ENCODE assay signal across 8 mouse cellular contexts in the genomic region with DNA sequence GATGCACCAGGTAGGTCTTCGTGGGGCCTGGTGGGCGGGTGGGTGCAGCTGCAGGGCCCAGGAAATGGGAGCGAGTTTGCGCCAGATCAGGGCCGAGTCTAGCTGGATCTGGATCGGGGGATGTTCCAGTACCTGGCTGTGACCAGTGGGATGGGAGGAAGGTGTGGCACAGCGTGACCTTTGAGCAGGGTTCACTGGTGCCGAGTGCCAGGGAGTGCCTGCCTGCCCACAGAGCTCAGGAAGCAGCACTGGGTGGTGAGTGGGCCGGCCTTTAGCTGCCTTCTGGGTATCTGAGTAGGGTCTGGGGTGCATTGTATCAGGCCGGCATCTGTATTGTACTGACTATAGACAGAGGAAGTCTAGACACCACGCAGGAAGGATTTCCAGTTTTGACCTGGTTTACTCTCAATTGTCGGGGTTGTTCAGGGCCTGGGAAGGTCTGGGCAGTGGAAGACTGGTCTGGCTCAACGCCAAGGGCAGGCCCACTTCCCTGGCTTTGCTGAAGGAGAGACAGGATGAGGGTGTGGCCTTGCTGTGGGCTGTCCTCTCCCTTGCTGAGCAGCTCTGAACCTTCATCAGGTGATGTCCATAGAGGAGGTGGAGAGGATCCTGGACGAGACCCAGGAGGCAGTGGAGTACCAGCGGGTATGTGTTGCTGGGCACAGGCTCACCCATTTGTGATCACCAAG. TPM values are rescaled to one million over a fixed set of nuclear protein-coding genes. Genes with fewer than 3 reads are reported as not detected.
A peak's percentile ranks its signal among the peaks of the same experiment; 100 is the strongest.
DNase-seq lines count a peak whose midpoint lies in the region; ATAC-seq and TF ChIP-seq lines count a peak whose summit lies in the region.

No protein-coding gene starts in this region.

- ATAC-seq in liver, embryonic 14.5 days (ENCODE audit: insufficient read depth) = peak; percentile 17; the same call in 1 of the 2 replicates
- ATAC-seq in activated CD4-positive, CD25-positive, alpha-beta regulatory T cell, adult 4 months = no peak

- H3K4me1 ChIP-seq in liver, embryonic 14.5 days (replicated peaks; ENCODE audit: control insufficient read depth in 2 of 2, insufficient read depth in 2 of 2, low read length in 1 of 2) = peaks cover 3 to 13% of the 10 kb centered on the region in 2 experiments; a peak in 3 of 4 replicates

- no peaks in the 10 kb centered on the region for H3K9me3 ChIP-seq in liver, embryonic 14.5 days (ENCODE audit: control insufficient read depth, low read length)

- DNase-seq in cerebellum, postnatal 10 days = peak; percentile 53 to 54
- no peak for DNase-seq in cerebellum, adult 18-20 months
- peak; percentile 51 for DNase-seq in adrenal gland, postnatal 25 days
- DNase-seq in heart, postnatal 36 days = peak; percentile 63 to 70
- no peak for DNase-seq in liver, embryonic 14.5 days (ENCODE audit: low read depth in 3 of 3, low spot score in 3 of 3)
- no peak for DNase-seq in retina, embryonic 14.5 days (ENCODE audit: low spot score)
- no peak for DNase-seq in thymus, postnatal 10 days (ENCODE audit: low spot score in 2 of 2)

- TF ChIP-seq EP300 in liver, embryonic 14.5 days (IDR thresholded peaks at IDR 0.05; ENCODE audit: low read depth) = no peak

- H3K36me3 ChIP-seq in liver, embryonic 14.5 days (replicated peaks; ENCODE audit: control insufficient read depth, insufficient read depth, low read depth) = peaks cover 5% of the 10 kb centered on the region

- 76% methylated on average over 15 of the region's 15 CpGs for WGBS in liver, embryonic 14.5 days (ENCODE audit: insufficient replicate concordance)

- H3K4me2 ChIP-seq in liver, embryonic 14.5 days (ENCODE audit: low read depth) = no peak overlapping the region

- no peak overlapping the region for H3K27ac ChIP-seq in liver, embryonic 14.5 days

- H3K4me3 ChIP-seq in liver, embryonic 14.5 days (ENCODE audit: insufficient read depth in 1 of 2, low read depth in 2 of 2, low read length in 2 of 2) = no peak overlapping the region

- no peak overlapping the region for H3K9ac ChIP-seq in liver, embryonic 14.5 days (replicated peaks)

- intact Hi-C loops in heart, postnatal 36 days (cut with DNase I) = loop anchor here (2.0 kb wide), 1 partner anchor 27 kb away; a partner anchor contains a TSS

- no peak for TF ChIP-seq CTCF in liver, embryonic 14.5 days (IDR thresholded peaks at IDR 0.05; ENCODE audit: low read depth)

- H3K27me3 ChIP-seq in liver, embryonic 14.5 days (ENCODE audit: control insufficient read depth, insufficient read depth, low read length) = no peaks in the 10 kb centered on the region

RNA-seq across cellular contexts. Expression of a gene that starts 3.0 kb away (rescaled TPM):
- total RNA-seq in adrenal gland, postnatal 25 days (2021) = 33.9 and 43.4 TPM in 2 replicates
- total RNA-seq in heart, postnatal 36 days (2021) = 10 to 100 TPM; 27.9 TPM
- 13.5 and 15.2 TPM in 2 replicates for polyA plus RNA-seq in liver, embryonic 14.5 days (2012; rRNA removed)
- polyA plus RNA-seq in liver, embryonic 14.5 days (2014; fragmentation: Nextera tagmentation; extraction: Ambion mirVana) = 25.2 and 27.2 TPM in 2 replicates
- polyA plus RNA-seq in activated CD4-positive, CD25-positive, alpha-beta regulatory T cell, adult 4 months (2017; shearing (Covaris generic)) = 10 to 100 TPM; 46.6 to 52.0 TPM

RNA-seq across cellular contexts. Expression of a gene that starts 26.3 kb away (rescaled TPM):
- total RNA-seq in adrenal gland, postnatal 25 days (2021) = 12.0 and 17.0 TPM in 2 replicates
- 10 to 100 TPM in 1 of 2 experiments, 1 to 10 TPM in 1; 4.4 to 12.0 TPM for total RNA-seq in heart, postnatal 36 days (2021)
- polyA plus RNA-seq in liver, embryonic 14.5 days (2012; rRNA removed) = 5.6 and 6.3 TPM in 2 replicates
- 4.2 and 4.8 TPM in 2 replicates for polyA plus RNA-seq in liver, embryonic 14.5 days (2014; fragmentation: Nextera tagmentation; extraction: Ambion mirVana)
- 10 to 100 TPM in 1 of 2 experiments, 1 to 10 TPM in 1; 6.9 to 12.0 TPM for polyA plus RNA-seq in activated CD4-positive, CD25-positive, alpha-beta regulatory T cell, adult 4 months (2017; shearing (Covaris generic))

Comparison
In these comparisons a context has a peak if more than half of its experiments do, and no peak if none do; other contexts are left out.
1. DNase-seq: peak in cerebellum, postnatal 10 days (2 of 2), adrenal gland, postnatal 25 days (single experiment) and heart, postnatal 36 days (2 of 2); none in cerebellum, adult 18-20 months (0 of 2), liver, embryonic 14.5 days (0 of 3), retina, embryonic 14.5 days (single experiment) and thymus, postnatal 10 days (0 of 2).